In the genomic region with DNA sequence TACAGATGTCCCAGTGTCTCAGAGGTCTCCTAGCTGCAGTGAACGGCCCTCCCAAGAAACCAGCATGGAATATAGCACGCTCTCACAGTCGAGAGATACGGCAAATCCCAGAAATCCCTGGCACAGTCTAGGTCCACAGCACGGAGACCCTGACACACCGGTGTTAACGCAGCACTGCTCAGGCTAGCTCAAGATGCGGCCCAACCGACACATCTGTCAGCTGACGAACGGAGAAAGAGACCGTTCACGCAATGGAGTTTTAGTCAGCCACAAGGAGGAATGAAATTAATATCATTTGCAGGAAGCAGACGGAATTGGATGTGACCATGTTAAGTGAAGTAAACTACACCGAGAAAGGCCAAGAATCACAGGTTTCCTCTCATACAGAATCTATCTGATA, we compare ENCODE assay signal across 16 mouse cellular contexts.
"Had no signal": no experiment of that assay in that cellular context is flagged by ENCODE, and none has a peak within 500 bp of the region (broad histone marks: within the 10 kb centered on the region; RNA-seq: fewer than 3 reads in every experiment).

No protein-coding gene starts in this region.

- H3K4me3 ChIP-seq: layer of hippocampus, adult 2 months; left cerebral cortex, adult 2 months; lung, embryonic 15.5 days; midbrain, embryonic 10.5 days; midbrain, embryonic 13.5 days; myocyte; neural tube, embryonic 13.5 days had no signal

- H3K4me1 ChIP-seq: lung, embryonic 15.5 days; midbrain, embryonic 10.5 days; midbrain, embryonic 13.5 days; neural tube, embryonic 13.5 days had no signal

- ATAC-seq: midbrain, embryonic 13.5 days; midbrain, embryonic 16.5 days had no signal

- H3K27ac ChIP-seq: kidney, postnatal 0 days; layer of hippocampus, adult 2 months; left cerebral cortex, adult 2 months; liver, embryonic 14.5 days; lung, embryonic 15.5 days; midbrain, embryonic 10.5 days; midbrain, embryonic 13.5 days; neural tube, embryonic 13.5 days; stomach, postnatal 0 days had no signal

- H3K36me3 ChIP-seq: lung, embryonic 15.5 days; midbrain, embryonic 10.5 days; midbrain, embryonic 13.5 days; neural tube, embryonic 13.5 days had no signal

- DNase-seq: layer of hippocampus, postnatal 36 days; right cerebral cortex, postnatal 25 days; thymus, adult 2 months; thymus, postnatal 14 days; thymus, postnatal 4 days had no signal

- H3K27me3 ChIP-seq: lung, embryonic 15.5 days; midbrain, embryonic 13.5 days; neural tube, embryonic 13.5 days had no signal

- H3K4me2 ChIP-seq: lung, embryonic 15.5 days; midbrain, embryonic 13.5 days; neural tube, embryonic 13.5 days had no signal

- H3K9me3 ChIP-seq: lung, embryonic 15.5 days; midbrain, embryonic 10.5 days; midbrain, embryonic 13.5 days; neural tube, embryonic 13.5 days had no signal

- H3K9ac ChIP-seq: liver, embryonic 14.5 days; lung, embryonic 15.5 days; midbrain, embryonic 13.5 days; neural tube, embryonic 13.5 days had no signal
